Mouse (Mus musculus): ENCODE data around the gene Cep78. TPM values are rescaled to one million over a fixed set of nuclear protein-coding genes. Genes with fewer than 3 reads are reported as not detected.

Gene Cep78
- polyA plus RNA-seq, 1 experiment from 2014 or later, result 48.9 TPM

GRCm38 (mm10) chr19:15950225-15950624, 34.6 kb downstream of the Cep78 start:
- Histone ChIP-seq H3K9me3 (no peaks in the 10 kb centered on the region), H3K4me3 (no peak overlapping the region), H3K27ac (no peak overlapping the region), H3K4me1 (replicated peaks) (no peaks in the 10 kb centered on the region), H3K36me3 (peaks cover 22% of the 10 kb centered on the region), H3K27me3 (ENCODE audit: insufficient read depth, poor library complexity, severe bottlenecking) (no peaks in the 10 kb centered on the region)
- DNase-seq (ENCODE audit: low spot score), result no peak
- WGBS, result 93% methylated on average over 3 of the region's 3 CpGs

GRCm38 (mm10) chr19:15948867-15949266, 35.9 kb downstream of the Cep78 start:
- Histone ChIP-seq H3K27me3 (ENCODE audit: insufficient read depth, poor library complexity, severe bottlenecking) (no peaks in the 10 kb centered on the region), H3K36me3 (peaks cover 12% of the 10 kb centered on the region; the same call in 1 of the 2 replicates), H3K27ac (no peak overlapping the region), H3K9me3 (no peaks in the 10 kb centered on the region), H3K4me3 (no peak overlapping the region), H3K4me1 (replicated peaks) (no peaks in the 10 kb centered on the region)
- no peak for DNase-seq (ENCODE audit: low spot score)
- WGBS, result 70% methylated on average over 1 of the region's 1 CpGs

- no peak overlapping the region for H3K4me3 ChIP-seq
- peaks cover 9% of the 10 kb centered on the region; the same call in 1 of the 2 replicates for H3K36me3 ChIP-seq
- DNase-seq (ENCODE audit: low spot score), result no peak
- WGBS, result 85% methylated on average over 7 of the region's 7 CpGs
- no peaks in the 10 kb centered on the region for H3K4me1 ChIP-seq (replicated peaks)
- no peaks in the 10 kb centered on the region for H3K27me3 ChIP-seq (ENCODE audit: insufficient read depth, poor library complexity, severe bottlenecking)
- H3K9me3 ChIP-seq, result no peaks in the 10 kb centered on the region
- no peak overlapping the region for H3K27ac ChIP-seq
Measured at GRCm38 (mm10) chr19:15948426-15948825, 36.4 kb downstream of the Cep78 start.

- no peaks in the 10 kb centered on the region for H3K36me3 ChIP-seq
- no peak within 1 kb of the TSS for H3K27ac ChIP-seq
- H3K27me3 ChIP-seq (ENCODE audit: insufficient read depth, poor library complexity, severe bottlenecking), result no peaks in the 10 kb centered on the region
- WGBS, result 87% methylated on average over 7 of the region's 7 CpGs
- no peak for DNase-seq (ENCODE audit: low spot score)
- H3K9me3 ChIP-seq, result no peaks in the 10 kb centered on the region
- no peak within 1 kb of the TSS for H3K4me3 ChIP-seq
- peaks cover 6% of the 10 kb centered on the region; the same call in 1 of the 2 replicates for H3K4me1 ChIP-seq (replicated peaks)
Measured at GRCm38 (mm10) chr19:15947237-15947636, 37.6 kb downstream of the Cep78 start, which contains the start of gene Psat1. Gene Psat1 (minus strand): TSS chr19:15947337.

- Histone ChIP-seq H3K9me3 (no peaks in the 10 kb centered on the region), H3K4me1 (replicated peaks) (peaks cover 6% of the 10 kb centered on the region; the same call in 1 of the 2 replicates), H3K27ac (no peak overlapping the region), H3K36me3 (no peaks in the 10 kb centered on the region), H3K27me3 (ENCODE audit: insufficient read depth, poor library complexity, severe bottlenecking) (no peaks in the 10 kb centered on the region), H3K4me3 (no peak overlapping the region)
- no peak for DNase-seq (ENCODE audit: low spot score)
- WGBS, result 70% methylated on average over 10 of the region's 10 CpGs
Measured at GRCm38 (mm10) chr19:15946663-15947062, 38.1 kb downstream of the Cep78 start.

GRCm38 (mm10) chr19:15943117-15943423, 41.7 kb downstream of the Cep78 start:
- whole genome bisulfite sequencing, result 64% methylated on average over 7 of the region's 7 CpGs
- H3K36me3 ChIP-seq, result no peaks in the 10 kb centered on the region

GRCm38 (mm10) chr19:15942421-15943116, 42.2 kb downstream of the Cep78 start:
- peaks cover 6% of the 10 kb centered on the region; the same call in 1 of the 2 replicates for H3K4me1 ChIP-seq (replicated peaks)
- H3K27me3 ChIP-seq (ENCODE audit: insufficient read depth, poor library complexity, severe bottlenecking), result no peaks in the 10 kb centered on the region
- no peaks in the 10 kb centered on the region for H3K36me3 ChIP-seq
- H3K4me3 ChIP-seq, result no peak overlapping the region
- DNase-seq (ENCODE audit: low spot score), result peak; percentile 19
- 52% methylated on average over 11 of the region's 11 CpGs for WGBS
- H3K27ac ChIP-seq, result no peak overlapping the region
- no peaks in the 10 kb centered on the region for H3K9me3 ChIP-seq

More at GRCm38 (mm10) chr19:15943117-15943423, 41.7 kb downstream of the Cep78 start:
- Histone ChIP-seq H3K27me3 (ENCODE audit: insufficient read depth, poor library complexity, severe bottlenecking) (no peaks in the 10 kb centered on the region), H3K9me3 (no peaks in the 10 kb centered on the region), H3K27ac (no peak overlapping the region), H3K4me3 (no peak overlapping the region), H3K4me1 (replicated peaks) (peaks cover 6% of the 10 kb centered on the region; the same call in 1 of the 2 replicates)
- DNase-seq (ENCODE audit: low spot score), result no peak

- no peak overlapping the region for H3K27ac ChIP-seq
- peaks cover 6% of the 10 kb centered on the region; the same call in 1 of the 2 replicates for H3K4me1 ChIP-seq (replicated peaks)
- 85% methylated on average over 8 of the region's 8 CpGs for WGBS
- no peak overlapping the region for H3K4me3 ChIP-seq
- DNase-seq (ENCODE audit: low spot score), result no peak
- H3K9me3 ChIP-seq, result no peaks in the 10 kb centered on the region
- no peaks in the 10 kb centered on the region for H3K27me3 ChIP-seq (ENCODE audit: insufficient read depth, poor library complexity, severe bottlenecking)
- no peaks in the 10 kb centered on the region for H3K36me3 ChIP-seq
Measured at GRCm38 (mm10) chr19:15941399-15941798, 43.4 kb downstream of the Cep78 start.

GRCm38 (mm10) chr19:15925719-15926045, 59.1 kb downstream of the Cep78 start:
- peaks cover 12% of the 10 kb centered on the region; the same call in 1 of the 2 replicates for H3K27me3 ChIP-seq (ENCODE audit: insufficient read depth, poor library complexity, severe bottlenecking)
- H3K36me3 ChIP-seq, result peaks cover 5% of the 10 kb centered on the region
- peak overlapping the region; percentile 76 for H3K4me3 ChIP-seq
- peaks cover 29% of the 10 kb centered on the region for H3K4me1 ChIP-seq (replicated peaks)
- H3K9me3 ChIP-seq, result no peaks in the 10 kb centered on the region
- H3K27ac ChIP-seq, result peak overlapping the region; percentile 89
- DNase-seq (ENCODE audit: low spot score), result no peak
- 31% methylated on average over 4 of the region's 4 CpGs for WGBS

GRCm38 (mm10) chr19:15924866-15925718, 59.7 kb downstream of the Cep78 start:
- H3K36me3 ChIP-seq, result peaks cover 11% of the 10 kb centered on the region
- H3K9me3 ChIP-seq, result no peaks in the 10 kb centered on the region
- peak overlapping the region; percentile 76 for H3K4me3 ChIP-seq
- WGBS, result 2% methylated on average over 43 of the region's 43 CpGs
- peak; percentile 92 for DNase-seq (ENCODE audit: low spot score)
- H3K4me1 ChIP-seq (replicated peaks), result peaks cover 29% of the 10 kb centered on the region
- H3K27me3 ChIP-seq (ENCODE audit: insufficient read depth, poor library complexity, severe bottlenecking), result peaks cover 12% of the 10 kb centered on the region; the same call in 1 of the 2 replicates
- H3K27ac ChIP-seq, result peak overlapping the region; percentile 89

GRCm38 (mm10) chr19:15924181-15924865, 60.5 kb downstream of the Cep78 start:
- under 1% methylated on average over 46 of the region's 46 CpGs for WGBS
- Histone ChIP-seq H3K4me3 (peak overlapping the region; percentile 76), H3K9me3 (no peaks in the 10 kb centered on the region), H3K36me3 (peaks cover 17% of the 10 kb centered on the region), H3K27me3 (ENCODE audit: insufficient read depth, poor library complexity, severe bottlenecking) (peaks cover 12% of the 10 kb centered on the region; the same call in 1 of the 2 replicates), H3K27ac (peak overlapping the region; percentile 89), H3K4me1 (replicated peaks) (peaks cover 29% of the 10 kb centered on the region)
- peak; percentile 68 for DNase-seq (ENCODE audit: low spot score)

- peak; percentile 17 for DNase-seq (ENCODE audit: low spot score)
- Histone ChIP-seq H3K36me3 (peaks cover 26% of the 10 kb centered on the region), H3K4me1 (replicated peaks) (peaks cover 29% of the 10 kb centered on the region), H3K4me3 (peak overlapping the region; percentile 76), H3K9me3 (no peaks in the 10 kb centered on the region), H3K27ac (peak overlapping the region; percentile 89; the same call in 1 of the 2 replicates), H3K27me3 (ENCODE audit: insufficient read depth, poor library complexity, severe bottlenecking) (peaks cover 12% of the 10 kb centered on the region; the same call in 1 of the 2 replicates)
- 44% methylated on average over 9 of the region's 9 CpGs for WGBS
Measured at GRCm38 (mm10) chr19:15923426-15923825, 61.4 kb downstream of the Cep78 start.
